Mouse (Mus musculus): ENCODE results near the gene Azi2. TPM values are rescaled to one million over a fixed set of nuclear protein-coding genes. Genes with fewer than 3 reads are reported as not detected.

Gene Azi2
- polyA plus RNA-seq, 1 experiment from 2014 or later, result 33.0 TPM

DNA sequence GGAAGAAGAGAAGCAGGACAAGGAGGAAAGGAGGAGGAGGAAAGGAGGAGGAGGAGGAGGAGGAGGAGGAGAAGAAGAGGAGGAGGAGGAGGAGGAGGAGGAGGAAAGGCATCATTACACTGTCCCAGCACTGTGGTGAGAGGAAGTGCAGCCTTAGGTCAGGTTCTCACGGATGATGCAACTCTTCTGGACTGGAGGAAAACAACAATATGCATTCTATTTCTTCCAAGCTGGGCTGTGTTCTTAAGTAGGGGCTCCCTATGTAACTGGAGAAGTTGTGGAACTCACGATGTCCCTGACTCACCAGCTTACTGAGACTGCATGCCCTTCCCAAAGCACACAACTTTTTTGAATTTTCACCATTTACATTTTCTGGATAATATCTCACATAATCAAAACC, 8.6 kb upstream of the Azi2 start:
- Histone ChIP-seq H3K9ac (ENCODE audit: low read depth, low read length) (no peak overlapping the region), H3K9me3 (replicated peaks; ENCODE audit: control insufficient read depth, low read length) (no peaks in the 10 kb centered on the region), H3K4me2 (ENCODE audit: low read depth, low read length) (no peak overlapping the region), H3K27me3 (ENCODE audit: control insufficient read depth, insufficient read depth, low read depth, low read length) (no peaks in the 10 kb centered on the region), H3K4me3 (ENCODE audit: low read depth, low read length) (no peak overlapping the region), H3K36me3 (ENCODE audit: control insufficient read depth, insufficient read depth) (no peaks in the 10 kb centered on the region), H3K4me1 (ENCODE audit: control insufficient read depth, low read depth, low read length) (no peaks in the 10 kb centered on the region), H3K27ac (ENCODE audit: low read length) (no peak overlapping the region)
- ATAC-seq (ENCODE audit: low read depth), result no peak
- WGBS (ENCODE audit: insufficient replicate concordance), result 19% methylated on average over 2 of the region's 2 CpGs

DNA sequence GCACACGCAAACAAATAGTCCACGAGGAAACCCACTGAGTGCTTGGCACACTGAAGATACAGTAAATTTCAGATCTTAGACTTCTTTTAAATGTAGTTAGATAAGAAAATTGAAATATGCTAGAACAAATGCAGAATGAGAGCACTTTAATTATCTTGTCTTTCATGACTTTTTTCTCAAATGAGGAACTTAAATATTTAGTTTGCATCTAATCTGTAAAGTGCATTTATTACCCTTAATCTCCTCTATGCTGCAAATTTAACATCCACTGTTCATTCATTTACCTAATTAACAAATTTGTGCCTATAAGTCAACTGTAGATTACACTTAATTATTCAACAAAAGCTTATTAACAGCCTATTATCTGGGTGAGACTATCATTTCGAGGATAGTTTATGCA, 5.3 kb upstream of the Azi2 start:
- WGBS (ENCODE audit: insufficient replicate concordance), result 64% methylated on average over 3 of the region's 3 CpGs
- Histone ChIP-seq H3K4me3 (ENCODE audit: low read depth, low read length) (no peak overlapping the region), H3K27ac (ENCODE audit: low read length) (no peak overlapping the region), H3K27me3 (ENCODE audit: control insufficient read depth, insufficient read depth, low read depth, low read length) (no peaks in the 10 kb centered on the region), H3K9ac (ENCODE audit: low read depth, low read length) (no peak overlapping the region), H3K4me2 (ENCODE audit: low read depth, low read length) (no peak overlapping the region), H3K36me3 (ENCODE audit: control insufficient read depth, insufficient read depth) (no peaks in the 10 kb centered on the region), H3K9me3 (replicated peaks; ENCODE audit: control insufficient read depth, low read length) (no peaks in the 10 kb centered on the region), H3K4me1 (ENCODE audit: control insufficient read depth, low read depth, low read length) (peaks cover 3% of the 10 kb centered on the region)
- no peak for ATAC-seq (ENCODE audit: low read depth)

DNA sequence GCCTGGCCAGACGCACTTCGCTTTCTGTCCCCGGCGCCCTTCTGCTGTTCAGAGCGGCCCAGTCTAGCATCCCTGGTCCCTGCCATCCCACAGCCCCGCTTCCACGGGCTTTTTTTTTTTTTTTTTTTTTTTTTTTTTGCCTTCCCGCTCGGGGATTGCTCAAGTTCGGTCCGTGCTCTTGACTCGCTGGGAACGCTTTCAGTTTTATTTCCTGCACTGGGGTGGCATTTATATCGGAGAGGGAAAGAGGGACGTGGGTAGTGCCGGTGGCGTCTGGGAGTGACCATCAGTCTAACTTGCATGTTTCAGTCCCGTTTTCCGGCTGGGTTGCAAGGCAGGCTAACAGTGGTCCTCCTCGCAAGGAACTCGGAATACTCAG, 712 bp downstream of the Azi2 start:
- Histone ChIP-seq H3K27ac (ENCODE audit: low read length) (peak overlapping the region; percentile 96), H3K4me2 (ENCODE audit: low read depth, low read length) (peak overlapping the region; percentile 83), H3K4me1 (ENCODE audit: control insufficient read depth, low read depth, low read length) (peaks cover 13% of the 10 kb centered on the region), H3K36me3 (ENCODE audit: control insufficient read depth, insufficient read depth) (no peaks in the 10 kb centered on the region), H3K27me3 (ENCODE audit: control insufficient read depth, insufficient read depth, low read depth, low read length) (no peaks in the 10 kb centered on the region), H3K9ac (ENCODE audit: low read depth, low read length) (peak overlapping the region; percentile 92), H3K4me3 (ENCODE audit: low read depth, low read length) (peak overlapping the region; percentile 87), H3K9me3 (replicated peaks; ENCODE audit: control insufficient read depth, low read length) (no peaks in the 10 kb centered on the region)
- under 1% methylated on average over 21 of the region's 21 CpGs for WGBS (ENCODE audit: insufficient replicate concordance)
- ATAC-seq (ENCODE audit: low read depth), result no peak

DNA sequence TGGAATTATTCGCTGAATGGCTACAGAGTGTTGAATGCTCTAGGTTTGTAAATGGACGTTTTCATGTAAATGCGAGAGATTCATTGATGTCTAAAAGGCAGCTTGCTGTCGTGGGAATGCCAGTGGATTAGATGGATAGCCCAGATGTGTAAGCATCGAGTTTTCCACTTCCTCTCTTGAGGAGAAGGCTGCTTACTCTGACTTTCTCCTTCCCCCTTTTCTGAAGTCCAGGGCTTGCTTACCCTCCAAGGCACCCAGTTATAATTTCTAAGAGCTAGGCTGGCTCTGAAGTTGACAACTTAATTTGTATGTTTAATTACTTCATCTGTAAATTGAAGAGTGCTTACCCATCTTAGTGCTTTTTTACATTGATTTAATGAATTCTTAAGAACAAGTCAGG, 1.3 kb downstream of the Azi2 start:
- Histone ChIP-seq H3K27ac (ENCODE audit: low read length) (no peak overlapping the region), H3K4me2 (ENCODE audit: low read depth, low read length) (peak overlapping the region; percentile 83), H3K9ac (ENCODE audit: low read depth, low read length) (peak overlapping the region; percentile 92), H3K4me1 (ENCODE audit: control insufficient read depth, low read depth, low read length) (peaks cover 13% of the 10 kb centered on the region), H3K36me3 (ENCODE audit: control insufficient read depth, insufficient read depth) (no peaks in the 10 kb centered on the region), H3K4me3 (ENCODE audit: low read depth, low read length) (peak overlapping the region; percentile 87), H3K27me3 (ENCODE audit: control insufficient read depth, insufficient read depth, low read depth, low read length) (no peaks in the 10 kb centered on the region), H3K9me3 (replicated peaks; ENCODE audit: control insufficient read depth, low read length) (no peaks in the 10 kb centered on the region)
- WGBS (ENCODE audit: insufficient replicate concordance), result 25% methylated on average over 5 of the region's 5 CpGs
- no peak for ATAC-seq (ENCODE audit: low read depth)

DNA sequence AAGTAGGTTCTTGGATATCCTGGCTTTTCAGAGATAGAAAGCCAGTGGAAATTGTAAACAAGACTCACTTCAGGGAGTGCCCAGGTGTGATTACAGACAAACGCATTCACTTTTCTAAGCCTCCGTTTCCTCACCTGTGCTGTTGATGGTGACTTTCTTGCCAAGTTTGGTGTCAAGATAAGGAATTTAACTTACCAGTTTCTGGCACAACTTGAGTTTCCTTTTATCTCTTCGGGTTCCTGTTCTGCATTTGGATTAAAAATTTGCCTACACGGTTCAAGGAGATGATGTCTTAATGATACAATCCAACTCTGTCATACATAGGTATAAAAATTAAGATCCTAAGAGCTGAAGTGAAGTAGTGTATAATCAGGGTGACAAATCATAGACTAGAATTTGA, 2.4 kb downstream of the Azi2 start:
- H3K36me3 ChIP-seq (ENCODE audit: control insufficient read depth, insufficient read depth), result no peaks in the 10 kb centered on the region
- no peak overlapping the region for H3K27ac ChIP-seq (ENCODE audit: low read length)
- H3K4me3 ChIP-seq (ENCODE audit: low read depth, low read length), result no peak overlapping the region
- ATAC-seq (ENCODE audit: low read depth), result no peak
- 60% methylated on average over 4 of the region's 4 CpGs for WGBS (ENCODE audit: insufficient replicate concordance)
- no peaks in the 10 kb centered on the region for H3K9me3 ChIP-seq (replicated peaks; ENCODE audit: control insufficient read depth, low read length)
- no peak overlapping the region for H3K9ac ChIP-seq (ENCODE audit: low read depth, low read length)
- no peaks in the 10 kb centered on the region for H3K27me3 ChIP-seq (ENCODE audit: control insufficient read depth, insufficient read depth, low read depth, low read length)
- H3K4me1 ChIP-seq (ENCODE audit: control insufficient read depth, low read depth, low read length), result peaks cover 13% of the 10 kb centered on the region
- H3K4me2 ChIP-seq (ENCODE audit: low read depth, low read length), result no peak overlapping the region

DNA sequence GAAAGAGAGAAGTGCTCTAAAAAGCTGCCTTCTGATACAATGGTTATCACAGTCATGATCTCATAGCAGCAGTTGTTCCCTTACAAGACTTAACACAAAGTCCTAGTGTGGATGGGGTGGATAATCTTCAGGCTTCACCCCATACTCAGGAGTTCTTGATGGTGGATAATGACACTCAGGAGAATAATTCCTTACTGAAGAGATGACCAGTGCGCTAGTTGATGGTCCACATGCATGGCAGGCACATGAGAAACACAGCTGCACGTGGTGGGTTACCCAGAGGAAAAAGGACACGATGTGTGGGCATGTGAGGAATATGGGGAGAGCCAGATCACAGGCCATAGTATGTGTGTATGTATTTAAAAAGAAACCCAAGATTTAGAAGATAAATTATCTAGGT, 3.3 kb downstream of the Azi2 start:
- Histone ChIP-seq H3K27ac (ENCODE audit: low read length) (no peak overlapping the region), H3K36me3 (ENCODE audit: control insufficient read depth, insufficient read depth) (no peaks in the 10 kb centered on the region; the same call in 1 of the 2 replicates), H3K4me3 (ENCODE audit: low read depth, low read length) (no peak overlapping the region), H3K4me2 (ENCODE audit: low read depth, low read length) (no peak overlapping the region), H3K9me3 (replicated peaks; ENCODE audit: control insufficient read depth, low read length) (no peaks in the 10 kb centered on the region), H3K4me1 (ENCODE audit: control insufficient read depth, low read depth, low read length) (peaks cover 13% of the 10 kb centered on the region), H3K9ac (ENCODE audit: low read depth, low read length) (no peak overlapping the region), H3K27me3 (ENCODE audit: control insufficient read depth, insufficient read depth, low read depth, low read length) (no peaks in the 10 kb centered on the region)
- WGBS (ENCODE audit: insufficient replicate concordance), result 82% methylated on average over 3 of the region's 3 CpGs
- ATAC-seq (ENCODE audit: low read depth), result no peak

DNA sequence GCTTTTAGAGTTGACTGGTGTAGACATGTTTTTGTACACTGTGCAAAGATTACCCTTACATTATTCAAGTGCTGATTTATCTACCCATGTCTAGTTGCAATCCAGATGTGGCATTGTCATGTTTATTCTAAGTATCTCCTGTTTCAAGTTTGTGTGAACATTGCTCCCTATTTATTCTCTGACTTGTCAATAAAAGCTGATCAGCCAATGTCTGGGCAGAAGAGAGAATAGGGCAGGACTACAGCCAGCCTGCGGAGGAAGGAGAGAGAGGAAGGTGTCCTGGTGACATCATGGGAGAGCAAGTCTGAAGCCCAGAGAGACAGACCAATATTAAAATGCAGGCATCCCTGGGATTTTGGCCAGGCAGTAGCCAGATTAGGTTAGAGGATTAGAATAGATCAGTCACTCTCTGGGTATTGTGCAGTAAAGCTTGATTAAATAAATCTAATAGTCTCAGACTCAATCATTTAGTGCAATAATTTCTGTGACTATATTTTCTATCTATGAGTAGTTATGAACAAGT, 4.8 kb downstream of the Azi2 start:
- ATAC-seq (ENCODE audit: low read depth), result no peak
- Histone ChIP-seq H3K4me3 (ENCODE audit: low read depth, low read length) (no peak overlapping the region), H3K9ac (ENCODE audit: low read depth, low read length) (no peak overlapping the region)

DNA sequence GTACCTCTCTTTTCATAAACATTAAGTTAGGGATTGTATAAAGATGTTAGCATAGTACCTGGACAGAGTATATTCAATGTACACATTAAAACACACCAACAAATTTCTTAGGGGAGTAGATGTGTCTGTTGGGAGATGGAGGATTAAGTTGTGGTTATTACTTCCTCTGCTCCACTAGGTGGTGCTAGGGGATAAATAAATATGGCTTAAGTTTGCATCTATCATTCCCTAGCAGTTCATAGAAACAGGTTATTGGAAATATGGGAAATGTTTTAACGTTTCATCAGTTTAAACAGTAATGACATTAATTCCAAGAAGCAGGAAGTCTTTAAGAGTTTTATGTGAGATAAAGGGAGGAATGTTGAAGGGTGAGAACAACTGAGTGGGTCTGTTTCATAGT, 13.0 kb downstream of the Azi2 start:
- Histone ChIP-seq H3K4me2 (ENCODE audit: low read depth, low read length) (no peak overlapping the region), H3K4me1 (ENCODE audit: control insufficient read depth, low read depth, low read length) (no peaks in the 10 kb centered on the region), H3K9ac (ENCODE audit: low read depth, low read length) (no peak overlapping the region), H3K27ac (ENCODE audit: low read length) (no peak overlapping the region), H3K9me3 (replicated peaks; ENCODE audit: control insufficient read depth, low read length) (no peaks in the 10 kb centered on the region), H3K36me3 (ENCODE audit: control insufficient read depth, insufficient read depth) (peaks cover 19% of the 10 kb centered on the region), H3K27me3 (ENCODE audit: control insufficient read depth, insufficient read depth, low read depth, low read length) (no peaks in the 10 kb centered on the region), H3K4me3 (ENCODE audit: low read depth, low read length) (no peak overlapping the region)
- ATAC-seq (ENCODE audit: low read depth), result no peak
- 18% methylated on average over 1 of the region's 1 CpGs for WGBS (ENCODE audit: insufficient replicate concordance)

More for the DNA sequence above, 4.8 kb downstream of the Azi2 start:
- peaks cover 6% of the 10 kb centered on the region for H3K36me3 ChIP-seq (ENCODE audit: control insufficient read depth, insufficient read depth)
- H3K4me2 ChIP-seq (ENCODE audit: low read depth, low read length), result no peak overlapping the region
- WGBS (ENCODE audit: insufficient replicate concordance), result 60% methylated on average over 1 of the region's 1 CpGs
- peaks cover 9% of the 10 kb centered on the region for H3K4me1 ChIP-seq (ENCODE audit: control insufficient read depth, low read depth, low read length)
- H3K27ac ChIP-seq (ENCODE audit: low read length), result no peak overlapping the region
- no peaks in the 10 kb centered on the region for H3K27me3 ChIP-seq (ENCODE audit: control insufficient read depth, insufficient read depth, low read depth, low read length)
- no peaks in the 10 kb centered on the region for H3K9me3 ChIP-seq (replicated peaks; ENCODE audit: control insufficient read depth, low read length)

DNA sequence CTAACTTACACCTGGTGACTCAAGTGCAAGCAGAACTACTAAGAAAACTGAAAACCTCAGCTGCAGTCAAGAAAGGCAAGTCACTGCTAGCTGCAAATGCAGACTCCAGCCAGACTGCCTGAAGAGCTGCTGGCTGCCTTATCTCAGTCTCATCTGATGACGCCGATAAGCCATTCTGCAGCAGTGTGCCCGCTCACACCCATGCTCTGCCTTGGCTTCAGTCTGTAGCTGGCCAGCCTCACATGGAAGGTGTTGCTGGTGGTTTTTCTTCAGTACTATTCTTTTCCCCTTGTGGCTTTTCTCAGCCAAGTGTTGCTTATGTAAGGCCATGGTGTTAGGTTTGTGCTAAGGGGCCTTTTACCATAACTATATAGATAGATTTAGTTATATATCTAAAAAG, 18.8 kb downstream of the Azi2 start:
- Histone ChIP-seq H3K27me3 (ENCODE audit: control insufficient read depth, insufficient read depth, low read depth, low read length) (no peaks in the 10 kb centered on the region), H3K36me3 (ENCODE audit: control insufficient read depth, insufficient read depth) (peaks cover 9% of the 10 kb centered on the region), H3K4me2 (ENCODE audit: low read depth, low read length) (no peak overlapping the region), H3K9me3 (replicated peaks; ENCODE audit: control insufficient read depth, low read length) (no peaks in the 10 kb centered on the region), H3K9ac (ENCODE audit: low read depth, low read length) (no peak overlapping the region), H3K27ac (ENCODE audit: low read length) (no peak overlapping the region), H3K4me1 (ENCODE audit: control insufficient read depth, low read depth, low read length) (no peaks in the 10 kb centered on the region), H3K4me3 (ENCODE audit: low read depth, low read length) (no peak overlapping the region)
- WGBS (ENCODE audit: insufficient replicate concordance), result 77% methylated on average over 3 of the region's 3 CpGs
- ATAC-seq (ENCODE audit: low read depth), result no peak
